Mouse (Mus musculus) ES-Bruce4 (cell line): ENCODE data around the gene Rnf217.

Source experiments
- CTCF ChIP-seq: IDR thresholded peaks from one replicate; pipeline ENCODE4 v1.8.1; 2011; ENCODE audit warnings: low read depth, low read length
- EP300 ChIP-seq: IDR thresholded peaks from 2 replicates; pipeline ENCODE4 v1.6.1; 2011; ENCODE audit warnings: low read depth, low read length; ENCODE audit not compliant: insufficient read depth
- POLR2A ChIP-seq: IDR thresholded peaks from one replicate; pipeline ENCODE4 v1.8.1; 2011; ENCODE audit warnings: low read length; ENCODE audit not compliant: insufficient read depth

DNA sequence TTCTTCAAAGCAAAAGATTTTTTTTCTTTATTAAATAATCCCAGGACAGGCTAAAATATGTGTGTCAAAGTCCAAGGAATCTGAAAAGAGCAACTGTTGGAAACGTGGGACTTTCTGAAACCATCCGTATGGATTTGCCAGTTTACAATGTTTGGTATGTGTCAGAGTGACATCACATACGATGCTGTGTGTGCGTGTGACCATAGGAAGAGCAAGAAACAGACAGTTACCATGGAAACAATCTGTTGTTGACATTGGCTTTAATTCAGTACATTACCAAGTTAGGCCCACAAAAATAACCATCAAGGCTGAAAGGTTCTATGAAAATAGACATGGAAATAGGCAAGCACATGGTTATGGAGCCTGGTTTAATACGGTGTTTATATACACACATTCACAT, 107.3 kb downstream of the Rnf217 start:
- TF ChIP-seq CTCF = no peak
- TF ChIP-seq POLR2A = no peak
- no peak for TF ChIP-seq EP300
